Mouse (Mus musculus): Measurements from ENCODE around the gene Nrxn1. TPM values are rescaled to one million over a fixed set of nuclear protein-coding genes. Genes with fewer than 3 reads are reported as not detected.
A peak's percentile ranks its signal among the peaks of the same experiment; 100 is the strongest.
"Not testable (repeated sequence)": the region's sequence is repeated elsewhere in the genome, so short reads cannot be mapped to it uniquely, and the experiment has no call there.

Gene Nrxn1
- polyA plus RNA-seq, 1 experiment: 0.42 TPM

- WGBS: 81% methylated on average over 4 of the region's 4 CpGs
- no peak for DNase-seq (ENCODE audit: low read depth, low spot score)
These were observed 486.0 kb downstream of the Nrxn1 start for GRCm38 (mm10) chr17:90606718-90607426.

GRCm38 (mm10) chr17:90599570-90600524 is 493.0 kb downstream of the Nrxn1 start:
- 74% methylated on average over 9 of the region's 9 CpGs for WGBS

GRCm38 (mm10) chr17:90594798-90595533 is 497.9 kb downstream of the Nrxn1 start:
- WGBS: 51% methylated on average over 9 of the region's 9 CpGs
- no peak for DNase-seq (ENCODE audit: low read depth, low spot score)

More at GRCm38 (mm10) chr17:90599570-90600524, 493.0 kb downstream of the Nrxn1 start:
- DNase-seq (ENCODE audit: low read depth, low spot score): no peak

GRCm38 (mm10) chr17:90586891-90587290 is 506.0 kb downstream of the Nrxn1 start:
- no peak for DNase-seq (ENCODE audit: low read depth, low spot score)

GRCm38 (mm10) chr17:90584666-90585195 is 508.1 kb downstream of the Nrxn1 start:
- no peak for DNase-seq (ENCODE audit: low read depth, low spot score)

GRCm38 (mm10) chr17:90583826-90584534 is 508.9 kb downstream of the Nrxn1 start:
- no peak for DNase-seq (ENCODE audit: low read depth, low spot score)

More at GRCm38 (mm10) chr17:90584666-90585195, 508.1 kb downstream of the Nrxn1 start:
- WGBS: 44% methylated on average over 8 of the region's 8 CpGs

GRCm38 (mm10) chr17:90583196-90583595 is 509.7 kb downstream of the Nrxn1 start:
- 68% methylated on average over 3 of the region's 3 CpGs for WGBS
- no peak for DNase-seq (ENCODE audit: low read depth, low spot score)

More at GRCm38 (mm10) chr17:90583826-90584534, 508.9 kb downstream of the Nrxn1 start:
- WGBS: 53% methylated on average over 12 of the region's 12 CpGs

GRCm38 (mm10) chr17:90569877-90570276 is 523.0 kb downstream of the Nrxn1 start:
- DNase-seq (ENCODE audit: low read depth, low spot score): no peak
- 32% methylated on average over 2 of the region's 2 CpGs for WGBS

GRCm38 (mm10) chr17:90565186-90565585 is 527.7 kb downstream of the Nrxn1 start:
- 79% methylated on average over 2 of the region's 2 CpGs for WGBS
- no peak for DNase-seq (ENCODE audit: low read depth, low spot score)

GRCm38 (mm10) chr17:90556376-90556775 is 536.5 kb downstream of the Nrxn1 start:
- no peak for DNase-seq (ENCODE audit: low read depth, low spot score)

GRCm38 (mm10) chr17:90550415-90550814 is 542.5 kb downstream of the Nrxn1 start:
- 81% methylated on average over 4 of the region's 4 CpGs for WGBS
- no peak for DNase-seq (ENCODE audit: low read depth, low spot score)

- DNase-seq (ENCODE audit: low read depth, low spot score): no peak
- WGBS: 79% methylated on average over 4 of the region's 4 CpGs
These were observed 546.1 kb downstream of the Nrxn1 start for GRCm38 (mm10) chr17:90546806-90547205.

- WGBS: 66% methylated on average over 8 of the region's 8 CpGs
- DNase-seq (ENCODE audit: low read depth, low spot score): no peak
These were observed 548.1 kb downstream of the Nrxn1 start for GRCm38 (mm10) chr17:90544639-90545259.

- 45% methylated on average over 4 of the region's 4 CpGs for WGBS
- no peak for DNase-seq (ENCODE audit: low read depth, low spot score)
These were observed 548.8 kb downstream of the Nrxn1 start for GRCm38 (mm10) chr17:90543986-90544638.

GRCm38 (mm10) chr17:90531443-90531842 is 561.4 kb downstream of the Nrxn1 start:
- WGBS: 90% methylated on average over 2 of the region's 2 CpGs
- DNase-seq (ENCODE audit: low read depth, low spot score): no peak

GRCm38 (mm10) chr17:90506026-90506425 is 586.8 kb downstream of the Nrxn1 start:
- WGBS: 59% methylated on average over 2 of the region's 2 CpGs
- DNase-seq (ENCODE audit: low read depth, low spot score): no peak

GRCm38 (mm10) chr17:90503999-90504398 is 588.9 kb downstream of the Nrxn1 start:
- 71% methylated on average over 7 of the region's 7 CpGs for WGBS
- not testable (repeated sequence) for DNase-seq (ENCODE audit: low read depth, low spot score)

GRCm38 (mm10) chr17:90501023-90501675 is 591.7 kb downstream of the Nrxn1 start:
- DNase-seq (ENCODE audit: low read depth, low spot score): peak; percentile 11
- WGBS: 55% methylated on average over 6 of the region's 6 CpGs

Data from large intestine, adult 2 months (tissue).